Comparison of ENCODE assay signal across 8 mouse cellular contexts in the genomic region with DNA sequence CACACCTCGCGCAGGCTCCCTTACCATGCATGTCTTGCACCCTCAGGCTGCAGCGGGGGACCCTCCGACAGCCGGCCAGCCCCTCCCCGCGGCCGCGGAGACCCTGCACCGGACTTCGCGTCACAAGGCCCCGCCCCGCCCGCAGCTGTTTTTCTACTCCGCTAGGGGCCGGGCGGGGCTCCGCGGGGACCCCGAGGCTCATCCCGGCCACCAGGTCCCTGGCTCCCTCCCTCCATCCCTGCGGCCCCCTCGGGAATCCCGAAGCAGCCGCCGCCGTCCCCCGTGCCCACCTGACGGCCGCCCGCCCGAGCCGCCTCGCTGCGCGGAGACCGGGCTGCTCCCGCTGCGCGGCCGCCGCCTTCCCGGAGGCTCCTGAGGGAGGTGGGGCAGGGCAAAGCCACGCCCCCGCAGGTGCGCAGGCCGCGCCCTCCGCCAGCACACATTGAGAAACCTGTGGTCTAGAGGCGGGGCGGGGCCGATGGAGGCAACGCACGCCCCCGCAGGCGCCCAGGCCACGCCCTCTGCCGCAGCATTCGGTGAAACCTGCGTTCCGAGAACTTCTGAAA. TPM values are rescaled to one million over a fixed set of nuclear protein-coding genes. Genes with fewer than 3 reads are reported as not detected.
DNase-seq lines count a peak whose midpoint lies in the region; ATAC-seq and TF ChIP-seq lines count a peak whose summit lies in the region.

A gene (minus strand): TSS at position 374 of the 566 bp plus-strand sequence.

- no peak within 1 kb of the TSS for H3K27ac ChIP-seq in hindbrain, embryonic 11.5 days (ENCODE audit: low read depth, low read length)
- no peak within 1 kb of the TSS for H3K27ac ChIP-seq in limb, embryonic 14.5 days (replicated peaks; ENCODE audit: low read depth, low read length)
- no peak within 1 kb of the TSS for H3K27ac ChIP-seq in midbrain, embryonic 15.5 days
- H3K27ac ChIP-seq in stomach, embryonic 16.5 days (ENCODE audit: low read length) = no peak within 1 kb of the TSS

- TF ChIP-seq POLR2A in limb, embryonic 14.5 days (IDR thresholded peaks at IDR 0.05; ENCODE audit: borderline replicate concordance, extremely low read depth, insufficient read depth, insufficient read length) = no peak

- no peaks in the 10 kb centered on the region for H3K36me3 ChIP-seq in hindbrain, embryonic 11.5 days (ENCODE audit: control insufficient read depth, insufficient read depth, low read length)
- no peaks in the 10 kb centered on the region for H3K36me3 ChIP-seq in limb, embryonic 14.5 days (ENCODE audit: control insufficient read depth, insufficient read depth, low read length)
- H3K36me3 ChIP-seq in midbrain, embryonic 15.5 days (replicated peaks) = no peaks in the 10 kb centered on the region
- no peaks in the 10 kb centered on the region for H3K36me3 ChIP-seq in stomach, embryonic 16.5 days (ENCODE audit: control insufficient read depth, insufficient read depth, low read length)

- peaks cover 10% of the 10 kb centered on the region; the same call in 1 of the 2 replicates for H3K4me1 ChIP-seq in hindbrain, embryonic 11.5 days (replicated peaks; ENCODE audit: control insufficient read depth, insufficient read depth, low read length)
- no peaks in the 10 kb centered on the region; the same call in 1 of the 2 replicates for H3K4me1 ChIP-seq in limb, embryonic 14.5 days (ENCODE audit: control insufficient read depth, insufficient read depth, low read length)
- H3K4me1 ChIP-seq in midbrain, embryonic 15.5 days = peaks cover 14% of the 10 kb centered on the region
- 0 out of 2 replicates have a peak, but pooled peaks cover 5% of the 10 kb centered on the region for H3K4me1 ChIP-seq in stomach, embryonic 16.5 days (ENCODE audit: control insufficient read depth, insufficient read depth, low read length)

- H3K9me3 ChIP-seq in hindbrain, embryonic 11.5 days (ENCODE audit: control insufficient read depth, low read length) = no peaks in the 10 kb centered on the region
- peaks cover 6% of the 10 kb centered on the region for H3K9me3 ChIP-seq in limb, embryonic 14.5 days (ENCODE audit: control insufficient read depth, low read length)
- H3K9me3 ChIP-seq in midbrain, embryonic 15.5 days = no peaks in the 10 kb centered on the region
- peaks cover 7% of the 10 kb centered on the region for H3K9me3 ChIP-seq in stomach, embryonic 16.5 days (replicated peaks; ENCODE audit: control insufficient read depth, low read length)

- no peak for ATAC-seq in hindbrain, embryonic 11.5 days (ENCODE audit: low FRiP score)
- ATAC-seq in limb, embryonic 14.5 days (ENCODE audit: low FRiP score, low read depth) = peak; percentile 31; the same call in 1 of the 2 replicates
- no peak for ATAC-seq in midbrain, embryonic 15.5 days (replicated peaks)
- peak; percentile 89 for ATAC-seq in stomach, embryonic 16.5 days (ENCODE audit: insufficient read depth, low FRiP score)

- peaks cover 42% of the 10 kb centered on the region for H3K27me3 ChIP-seq in hindbrain, embryonic 11.5 days (ENCODE audit: control insufficient read depth, insufficient read depth, low read length)
- H3K27me3 ChIP-seq in limb, embryonic 14.5 days (ENCODE audit: control insufficient read depth, insufficient read depth, low read length) = peaks cover 32% of the 10 kb centered on the region
- peaks cover 45% of the 10 kb centered on the region for H3K27me3 ChIP-seq in midbrain, embryonic 15.5 days (replicated peaks)
- H3K27me3 ChIP-seq in stomach, embryonic 16.5 days (ENCODE audit: control insufficient read depth, insufficient read depth, low read length) = peaks cover 27% of the 10 kb centered on the region

- H3K4me2 ChIP-seq in hindbrain, embryonic 11.5 days (replicated peaks; ENCODE audit: low read depth, low read length) = peak within 1 kb of the TSS; percentile 94
- peak within 1 kb of the TSS; percentile 81 for H3K4me2 ChIP-seq in limb, embryonic 14.5 days (replicated peaks; ENCODE audit: low read depth, low read length, severe bottlenecking)
- H3K4me2 ChIP-seq in midbrain, embryonic 15.5 days = peak within 1 kb of the TSS; percentile 95
- H3K4me2 ChIP-seq in stomach, embryonic 16.5 days (ENCODE audit: low read depth, low read length) = peak within 1 kb of the TSS; percentile 96

- 1% methylated on average over 61 of the region's 62 CpGs for whole genome bisulfite sequencing in hindbrain, embryonic 11.5 days
- WGBS in limb, embryonic 14.5 days = 1% methylated on average over 35 of the region's 62 CpGs
- under 1% methylated on average over 59 of the region's 62 CpGs for WGBS in midbrain, embryonic 15.5 days
- WGBS in stomach, embryonic 16.5 days = under 1% methylated on average over 62 of the region's 62 CpGs

- DNase-seq in adrenal gland, adult 18-20 months (ENCODE audit: low spot score in 2 of 2) = peak; percentile 49 to 51
- DNase-seq in adrenal gland, adult 8-10 months = no peak
- peak; percentile 61 for DNase-seq in embryo, embryonic 10.5 days (ENCODE audit: low spot score)
- DNase-seq in hindbrain, embryonic 11.5 days (ENCODE audit: low spot score) = peak; percentile 51
- peak; percentile 60 for DNase-seq in limb, embryonic 14.5 days (ENCODE audit: low spot score)
- no peak for DNase-seq in left cerebral cortex, adult 8-10 months (ENCODE audit: low spot score in 2 of 2)

- peak within 1 kb of the TSS; percentile 52 for H3K4me3 ChIP-seq in hindbrain, embryonic 11.5 days (ENCODE audit: low read depth, low read length)
- H3K4me3 ChIP-seq in limb, embryonic 14.5 days (replicated peaks; ENCODE audit: low read length) = peak within 1 kb of the TSS; percentile 56
- peak within 1 kb of the TSS; percentile 50 for H3K4me3 ChIP-seq in midbrain, embryonic 15.5 days
- H3K4me3 ChIP-seq in stomach, embryonic 16.5 days (replicated peaks; ENCODE audit: low read length) = peak within 1 kb of the TSS; percentile 64

- H3K9ac ChIP-seq in hindbrain, embryonic 11.5 days (ENCODE audit: low read depth, low read length) = peak within 1 kb of the TSS; percentile 44
- peak within 1 kb of the TSS; percentile 48 for H3K9ac ChIP-seq in limb, embryonic 14.5 days (ENCODE audit: low read depth, low read length, severe bottlenecking)
- H3K9ac ChIP-seq in midbrain, embryonic 15.5 days = peak within 1 kb of the TSS; percentile 48
- peak within 1 kb of the TSS; percentile 72 for H3K9ac ChIP-seq in stomach, embryonic 16.5 days (ENCODE audit: low read length)

RNA-seq across cellular contexts. Expression of the gene that starts here (rescaled TPM):
- 1 to 10 TPM; 1.3 to 3.7 TPM for total RNA-seq in adrenal gland, adult 18-20 months (2021)
- 10 to 100 TPM in 1 of 4 experiments, 1 to 10 TPM in 2, under 1 TPM in 1; 0.61 to 13.6 (median 5.5) TPM for total RNA-seq in adrenal gland, adult 8-10 months (2022)
- polyA plus RNA-seq in hindbrain, embryonic 11.5 days (2014; fragmentation: Nextera tagmentation; extraction: Ambion mirVana) = 2.3 TPM in 2 replicates
- polyA plus RNA-seq in limb, embryonic 14.5 days (2012; rRNA removed) = 11.5 and 12.8 TPM in 2 replicates
- 12.5 and 15.2 TPM in 2 replicates for polyA plus RNA-seq in limb, embryonic 14.5 days (2014; fragmentation: Nextera tagmentation; extraction: Ambion mirVana)
- polyA plus RNA-seq in midbrain, embryonic 15.5 days (2015; fragmentation: Nextera tagmentation; extraction: Ambion mirVana) = 1.4 and 1.5 TPM in 2 replicates
- polyA plus RNA-seq in stomach, embryonic 16.5 days (2015; fragmentation: Nextera tagmentation; extraction: Ambion mirVana) = 13.3 and 15.8 TPM in 2 replicates
- total RNA-seq in left cerebral cortex, adult 8-10 months (2022) = 1 to 10 TPM; 4.5 to 5.9 (median 5.1) TPM

Comparison
In these comparisons a context has a peak if more than half of its experiments do, and no peak if none do; other contexts are left out.
1. DNase-seq: peak in adrenal gland, adult 18-20 months (2 of 2), embryo, embryonic 10.5 days (single experiment), hindbrain, embryonic 11.5 days (single experiment) and limb, embryonic 14.5 days (single experiment); none in adrenal gland, adult 8-10 months (single experiment) and left cerebral cortex, adult 8-10 months (0 of 2).
2. ATAC-seq: peak in limb, embryonic 14.5 days (single experiment) and stomach, embryonic 16.5 days (single experiment); none in hindbrain, embryonic 11.5 days (single experiment) and midbrain, embryonic 15.5 days (single experiment).
3. Peak in every context shown above with its lines, with median percentiles within 50 percentile points of each other: H3K4me2 ChIP-seq, H3K4me3 ChIP-seq and H3K9ac ChIP-seq.